31 mouse cellular contexts compared by ENCODE assay signal in genomic region chr9:79730301-79730700, GRCm38 (mm10). TPM values are rescaled to one million over a fixed set of nuclear protein-coding genes. Genes with fewer than 3 reads are reported as not detected.
DNase-seq lines count a peak whose midpoint lies in the region; ATAC-seq lines count a peak whose summit lies in the region.
"Had no signal": no experiment of that assay in that cellular context is flagged by ENCODE, and none has a peak within 500 bp of the region (broad histone marks: within the 10 kb centered on the region; RNA-seq: fewer than 3 reads in every experiment).

No protein-coding gene starts in this region.

- no peak overlapping the region for H3K27ac ChIP-seq in limb, embryonic 11.5 days (replicated peaks; ENCODE audit: low read depth, low read length)
- H3K27ac ChIP-seq in limb, embryonic 10.5 days: no peak overlapping the region
- H3K27ac ChIP-seq in hindbrain, embryonic 16.5 days (ENCODE audit: low read depth, low read length): no peak overlapping the region
- H3K27ac ChIP-seq: embryonic facial prominence, embryonic 10.5 days; embryonic facial prominence, embryonic 15.5 days; forebrain, embryonic 12.5 days; hindbrain, embryonic 13.5 days; limb, embryonic 15.5 days; midbrain, embryonic 10.5 days; midbrain, embryonic 15.5 days; neural tube, embryonic 15.5 days had no signal

- peak; percentile 19 to 53 for DNase-seq in cerebellum, postnatal 14 days
- DNase-seq in limb, embryonic 11.5 days (ENCODE audit: low spot score): peak; percentile 17
- DNase-seq in limb, embryonic 10.5 days (ENCODE audit: low spot score): no peak
- DNase-seq in testis, postnatal 10 days (ENCODE audit: low spot score): peak; percentile 53
- DNase-seq in testis, postnatal 14 days (ENCODE audit: low spot score): no peak
- peak; percentile 27 for DNase-seq in adrenal gland, postnatal 25 days
- DNase-seq: cerebellum, adult 11-12 months; cerebellum, adult 9-11 months; forebrain, postnatal 0 days; gastrocnemius, postnatal 14 days; heart, adult 18-20 months; heart, postnatal 36 days; kidney, adult 9 months; retina, postnatal 1 day; right cerebral cortex, postnatal 14 days; thymus, postnatal 36 days had no signal

- no peak overlapping the region for H3K4me3 ChIP-seq in limb, embryonic 11.5 days (ENCODE audit: low read depth, low read length)
- no peak overlapping the region for H3K4me3 ChIP-seq in limb, embryonic 10.5 days
- no peak overlapping the region for H3K4me3 ChIP-seq in hindbrain, embryonic 16.5 days (ENCODE audit: low read length)
- H3K4me3 ChIP-seq: embryonic facial prominence, embryonic 10.5 days; embryonic facial prominence, embryonic 15.5 days; forebrain, embryonic 12.5 days; hindbrain, embryonic 13.5 days; limb, embryonic 15.5 days; midbrain, embryonic 10.5 days; midbrain, embryonic 15.5 days; neural tube, embryonic 15.5 days had no signal

- 91% methylated on average over 5 of the region's 5 CpGs for WGBS in limb, embryonic 11.5 days
- WGBS in limb, embryonic 10.5 days: 91% methylated on average over 5 of the region's 5 CpGs
- 84% methylated on average over 5 of the region's 5 CpGs for WGBS in hindbrain, embryonic 16.5 days

- no peaks in the 10 kb centered on the region for H3K27me3 ChIP-seq in limb, embryonic 11.5 days (ENCODE audit: control insufficient read depth, insufficient read depth, low read length)
- no peaks in the 10 kb centered on the region for H3K27me3 ChIP-seq in limb, embryonic 10.5 days (ENCODE audit: low read depth, poor library complexity, severe bottlenecking)
- no peaks in the 10 kb centered on the region for H3K27me3 ChIP-seq in hindbrain, embryonic 16.5 days (replicated peaks; ENCODE audit: control insufficient read depth, insufficient read depth, low read length)
- H3K27me3 ChIP-seq: embryonic facial prominence, embryonic 15.5 days; forebrain, embryonic 12.5 days; hindbrain, embryonic 13.5 days; limb, embryonic 15.5 days; midbrain, embryonic 15.5 days; neural tube, embryonic 15.5 days had no signal

- H3K36me3 ChIP-seq in limb, embryonic 11.5 days (ENCODE audit: control insufficient read depth, insufficient read depth, low read length): no peaks in the 10 kb centered on the region
- no peaks in the 10 kb centered on the region for H3K36me3 ChIP-seq in limb, embryonic 10.5 days
- H3K36me3 ChIP-seq in hindbrain, embryonic 16.5 days (ENCODE audit: control insufficient read depth, insufficient read depth, low read length): no peaks in the 10 kb centered on the region
- H3K36me3 ChIP-seq: embryonic facial prominence, embryonic 10.5 days; embryonic facial prominence, embryonic 15.5 days; forebrain, embryonic 12.5 days; hindbrain, embryonic 13.5 days; limb, embryonic 15.5 days; midbrain, embryonic 10.5 days; midbrain, embryonic 15.5 days; neural tube, embryonic 15.5 days had no signal

- H3K4me1 ChIP-seq in limb, embryonic 11.5 days (ENCODE audit: control insufficient read depth, insufficient read depth, low read length): no peaks in the 10 kb centered on the region
- H3K4me1 ChIP-seq in limb, embryonic 10.5 days: no peaks in the 10 kb centered on the region
- H3K4me1 ChIP-seq in hindbrain, embryonic 16.5 days (ENCODE audit: control insufficient read depth, insufficient read depth, low read depth, low read length): no peaks in the 10 kb centered on the region
- H3K4me1 ChIP-seq: embryonic facial prominence, embryonic 10.5 days; embryonic facial prominence, embryonic 15.5 days; forebrain, embryonic 12.5 days; hindbrain, embryonic 13.5 days; limb, embryonic 15.5 days; midbrain, embryonic 10.5 days; midbrain, embryonic 15.5 days; neural tube, embryonic 15.5 days had no signal

- H3K9ac ChIP-seq in limb, embryonic 11.5 days (ENCODE audit: low read length): no peak overlapping the region
- no peak overlapping the region for H3K9ac ChIP-seq in hindbrain, embryonic 16.5 days (ENCODE audit: low read depth, low read length)
- H3K9ac ChIP-seq: embryonic facial prominence, embryonic 15.5 days; forebrain, embryonic 12.5 days; forebrain, postnatal 0 days; hindbrain, embryonic 13.5 days; limb, embryonic 15.5 days; midbrain, embryonic 15.5 days; neural tube, embryonic 15.5 days had no signal

- H3K9me3 ChIP-seq in limb, embryonic 11.5 days (ENCODE audit: control insufficient read depth, low read length): no peaks in the 10 kb centered on the region
- no peaks in the 10 kb centered on the region for H3K9me3 ChIP-seq in limb, embryonic 10.5 days (replicated peaks)
- no peaks in the 10 kb centered on the region for H3K9me3 ChIP-seq in hindbrain, embryonic 16.5 days (ENCODE audit: control insufficient read depth, low read length)
- H3K9me3 ChIP-seq: embryonic facial prominence, embryonic 10.5 days; embryonic facial prominence, embryonic 15.5 days; forebrain, embryonic 12.5 days; hindbrain, embryonic 13.5 days; limb, embryonic 15.5 days; midbrain, embryonic 10.5 days; midbrain, embryonic 15.5 days; neural tube, embryonic 15.5 days had no signal

- no peak for ATAC-seq in cerebellum, adult (ENCODE audit: insufficient number of reproducible peaks, low FRiP score, low TSS enrichment)
- no peak for ATAC-seq in limb, embryonic 11.5 days (ENCODE audit: insufficient number of reproducible peaks, low FRiP score, low TSS enrichment, low read depth)
- ATAC-seq in hindbrain, embryonic 16.5 days: no peak
- ATAC-seq: CD4-positive, CD25-positive, alpha-beta regulatory T cell, adult 4 months; forebrain, postnatal 0 days; intestine, postnatal 0 days; lung, postnatal 0 days; midbrain, embryonic 15.5 days had no signal

- no peak overlapping the region for H3K4me2 ChIP-seq in limb, embryonic 11.5 days (ENCODE audit: low read depth, severe bottlenecking)
- no peak overlapping the region for H3K4me2 ChIP-seq in hindbrain, embryonic 16.5 days (ENCODE audit: low read length)
- H3K4me2 ChIP-seq: embryonic facial prominence, embryonic 15.5 days; forebrain, embryonic 12.5 days; heart, embryonic 11.5 days; hindbrain, embryonic 13.5 days; limb, embryonic 15.5 days; midbrain, embryonic 15.5 days; neural tube, embryonic 15.5 days had no signal

RNA-seq across cellular contexts. Expression of gene Col12a1, which starts 11.7 kb away (rescaled TPM):
- 25.7 and 26.4 TPM in 2 replicates for polyA plus RNA-seq in limb, embryonic 11.5 days (2014; fragmentation: Nextera tagmentation; extraction: Ambion mirVana)
- polyA plus RNA-seq in limb, embryonic 10.5 days (2016; fragmentation: Nextera tagmentation; extraction: Ambion mirVana): 4.8 and 12.4 TPM in 2 replicates
- total RNA-seq in adrenal gland, postnatal 25 days (2021): 9.5 and 9.8 TPM in 2 replicates
- 7.4 and 10.4 TPM in 2 replicates for polyA plus RNA-seq in hindbrain, embryonic 16.5 days (2015; fragmentation: Nextera tagmentation; extraction: Ambion mirVana)
- total RNA-seq: megakaryocyte progenitor cell, adult 5-6 weeks had no signal
- polyA plus RNA-seq: CD4-positive, CD25-positive, alpha-beta regulatory T cell, adult 4 months had no signal

RNA-seq across cellular contexts. Expression of gene Cox7a2, which starts 29.4 kb away (rescaled TPM):
- 686 and 709 TPM in 2 replicates for polyA plus RNA-seq in limb, embryonic 11.5 days (2014; fragmentation: Nextera tagmentation; extraction: Ambion mirVana)
- polyA plus RNA-seq in limb, embryonic 10.5 days (2016; fragmentation: Nextera tagmentation; extraction: Ambion mirVana): 670 and 730 TPM in 2 replicates
- 302 and 327 TPM in 2 replicates for total RNA-seq in adrenal gland, postnatal 25 days (2021)
- 783 and 904 TPM in 2 replicates for polyA plus RNA-seq in hindbrain, embryonic 16.5 days (2015; fragmentation: Nextera tagmentation; extraction: Ambion mirVana)

Comparison
In these comparisons a context has a peak if more than half of its experiments do, and no peak if none do; other contexts are left out.
1. DNase-seq: peak in cerebellum, postnatal 14 days (2 of 2), limb, embryonic 11.5 days (single experiment), testis, postnatal 10 days (single experiment) and adrenal gland, postnatal 25 days (single experiment); none in limb, embryonic 10.5 days (single experiment) and testis, postnatal 14 days (single experiment).